Mouse (Mus musculus): ENCODE data around the gene Greb1.

DNA sequence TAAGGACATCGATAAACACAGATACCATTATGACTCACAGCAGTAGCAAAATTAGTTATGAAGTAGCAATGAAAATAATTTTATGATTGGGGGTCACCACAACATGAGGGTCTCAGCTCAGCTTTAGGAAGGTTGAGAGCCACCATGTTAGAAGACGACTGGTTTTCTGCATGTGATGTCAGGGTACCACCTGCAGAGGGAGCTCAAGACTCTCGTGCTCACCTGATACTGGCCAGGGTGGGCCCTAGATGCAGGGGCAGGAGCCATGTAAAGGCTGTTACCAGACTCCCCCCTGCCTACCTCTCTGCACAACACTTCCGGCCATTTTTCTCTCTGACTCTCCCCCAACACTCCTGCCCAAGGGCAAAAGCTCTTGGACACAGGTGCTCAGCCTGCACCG, 158.7 kb downstream of the Greb1 start:
- peak; percentile 28; the same call in 1 of the 2 replicates for TF ChIP-seq CTCF (IDR thresholded peaks at IDR 0.05; ENCODE audit: low read depth, low read length)
- no peak for TF ChIP-seq TAL1 (conservative IDR thresholded peaks at IDR 0.05; ENCODE audit: low read depth, low read length)
- TF ChIP-seq POLR2AphosphoS5 (IDR thresholded peaks at IDR 0.05; ENCODE audit: insufficient replicate concordance, low read depth, low read length): no peak

Data from G1E (cell line).